Mouse (Mus musculus) embryonic facial prominence, embryonic 11.5 days (tissue): ENCODE results near the gene Dab1. TPM values are rescaled to one million over a fixed set of nuclear protein-coding genes. Genes with fewer than 3 reads are reported as not detected.

Experiments
- ATAC-seq: fragments of 200-750 bp; cut with Nextera tagmentation; replicated peaks from 2 replicates; pipeline ENCODE4 v1.8.0; 2017; ENCODE audit warnings: low read depth; ENCODE audit not compliant: insufficient number of reproducible peaks, low FRiP score, low TSS enrichment
- DNase-seq: peaks from one replicate; pipeline ENCODE4 v3.0.0-alpha.2; 2015; ENCODE audit warnings: low spot score
- H3K27ac ChIP-seq: fragments of 300-500 bp; sonication (generic); replicated peaks from 2 replicates; pipeline ENCODE4 v1.5.1; 2014; ENCODE audit warnings: mild to moderate bottlenecking, low read depth, low read length, control low read depth
- H3K27me3 ChIP-seq: fragments of 300-500 bp; sonication (generic); 2 replicates; pipeline ENCODE4 v1.6.1; 2014; ENCODE audit warnings: mild to moderate bottlenecking, low read length, moderate library complexity, mixed read lengths; ENCODE audit not compliant: control insufficient read depth, insufficient read depth
- H3K36me3 ChIP-seq: fragments of 300-500 bp; sonication (generic); replicated peaks from 2 replicates; pipeline ENCODE4 v1.6.1; 2014; ENCODE audit warnings: low read depth, mild to moderate bottlenecking, low read length, moderate library complexity, mixed read lengths; ENCODE audit not compliant: control insufficient read depth, insufficient read depth
- H3K4me1 ChIP-seq: fragments of 300-500 bp; sonication (generic); 2 replicates; pipeline ENCODE4 v1.6.1; 2014; ENCODE audit warnings: low read length, mixed read lengths; ENCODE audit not compliant: control insufficient read depth, insufficient read depth
- H3K4me2 ChIP-seq: fragments of 300-500 bp; sonication (generic); 2 replicates; pipeline ENCODE4 v1.6.1; 2014; ENCODE audit warnings: low read depth, mild to moderate bottlenecking, control low read depth, low read length, moderate library complexity
- H3K4me3 ChIP-seq: fragments of 300-500 bp; sonication (generic); 2 replicates; pipeline ENCODE4 v1.5.1; 2014; ENCODE audit warnings: low read depth, low read length, control low read depth
- H3K9ac ChIP-seq: fragments of 300-500 bp; sonication (generic); replicated peaks from 2 replicates; pipeline ENCODE4 v1.6.1; 2014; ENCODE audit warnings: mild to moderate bottlenecking, control low read depth, low read length
- H3K9me3 ChIP-seq: fragments of 300-500 bp; sonication (generic); replicated peaks from 2 replicates; pipeline ENCODE4 v1.6.1; 2016; ENCODE audit warnings: mild to moderate bottlenecking, low read length, inconsistent platforms, mixed read lengths; ENCODE audit not compliant: control insufficient read depth
- WGBS: fragments of 180-500 bp; shearing (Covaris S2); extraction: QIAGEN DNeasy Blood & Tissue Kit; methylation state at CpG from one replicate; pipeline ENCODE4 v1.1.7; 2014; 5-methylcytosine and 5-hydroxymethylcytosine counted together
- polyA plus RNA-seq: library from polyadenylated mRNA; unstranded; fragments of >200 nt; fragmentation: Nextera tagmentation; extraction: Ambion mirVana; gene quantifications from 2 replicates; pipeline ENCODE4 v1.2.1, GENCODE M21; 2014

The Dab1 gene
- polyA plus RNA-seq, 1 experiment from 2014 or later: 17.6 TPM

DNA sequence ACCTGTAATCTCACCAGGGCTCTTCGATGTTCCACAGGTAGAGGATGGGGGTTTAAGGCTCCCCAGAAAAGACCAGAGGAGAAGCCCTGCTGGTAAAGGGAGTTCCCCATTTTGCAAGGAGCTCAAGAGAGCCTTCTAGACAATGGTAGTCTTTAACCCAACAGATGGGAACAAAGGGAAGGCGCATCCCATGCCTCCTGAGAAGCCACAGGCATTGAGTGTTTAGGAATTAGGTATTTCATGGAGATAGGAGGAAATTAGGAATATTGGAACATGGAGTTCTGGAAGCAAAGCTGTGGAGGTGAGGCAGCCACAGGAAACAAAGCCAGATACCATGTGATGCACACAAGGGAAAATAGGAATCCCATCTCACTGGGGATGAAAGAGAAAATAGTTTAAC, 881.0 kb downstream of the Dab1 start:
- ATAC-seq (no peak), DNase-seq (no peak)
- H3K4me1 ChIP-seq: no peaks in the 10 kb centered on the region
- no peak overlapping the region for H3K9ac ChIP-seq
- WGBS: 81% methylated on average over 2 of the region's 2 CpGs
- H3K36me3 ChIP-seq: no peaks in the 10 kb centered on the region
- H3K9me3 ChIP-seq: no peaks in the 10 kb centered on the region
- H3K27ac ChIP-seq: no peak overlapping the region
- H3K4me3 ChIP-seq: no peak overlapping the region
- peaks cover 4% of the 10 kb centered on the region; the same call in 1 of the 2 replicates for H3K27me3 ChIP-seq
- H3K4me2 ChIP-seq: no peak overlapping the region

DNA sequence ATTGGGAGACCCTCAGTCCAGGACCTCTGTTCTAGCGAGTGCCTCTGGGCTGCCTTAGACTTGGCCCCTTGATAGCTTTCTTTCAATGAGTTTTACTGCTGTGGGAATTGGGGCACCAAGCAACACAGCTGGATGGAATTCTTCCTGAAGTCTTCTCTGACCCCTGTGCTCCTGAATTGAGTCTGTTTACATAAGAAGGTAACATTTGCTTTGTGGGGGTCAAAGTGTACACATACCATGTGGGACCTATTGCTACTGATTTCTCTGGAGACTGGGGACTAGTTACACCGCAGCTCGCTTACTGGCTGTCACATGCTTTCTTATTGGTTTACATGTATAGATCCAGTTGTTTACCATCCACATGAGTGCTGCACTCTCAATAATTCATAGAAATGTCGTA, 881.5 kb downstream of the Dab1 start:
- WGBS: 26% methylated on average over 4 of the region's 4 CpGs
- Histone ChIP-seq H3K4me3 (no peak overlapping the region), H3K36me3 (no peaks in the 10 kb centered on the region), H3K27me3 (peaks cover 4% of the 10 kb centered on the region; the same call in 1 of the 2 replicates), H3K27ac (no peak overlapping the region), H3K9ac (no peak overlapping the region), H3K4me1 (no peaks in the 10 kb centered on the region), H3K9me3 (no peaks in the 10 kb centered on the region), H3K4me2 (no peak overlapping the region)
- no peak for ATAC-seq
- DNase-seq: peak; percentile 53

DNA sequence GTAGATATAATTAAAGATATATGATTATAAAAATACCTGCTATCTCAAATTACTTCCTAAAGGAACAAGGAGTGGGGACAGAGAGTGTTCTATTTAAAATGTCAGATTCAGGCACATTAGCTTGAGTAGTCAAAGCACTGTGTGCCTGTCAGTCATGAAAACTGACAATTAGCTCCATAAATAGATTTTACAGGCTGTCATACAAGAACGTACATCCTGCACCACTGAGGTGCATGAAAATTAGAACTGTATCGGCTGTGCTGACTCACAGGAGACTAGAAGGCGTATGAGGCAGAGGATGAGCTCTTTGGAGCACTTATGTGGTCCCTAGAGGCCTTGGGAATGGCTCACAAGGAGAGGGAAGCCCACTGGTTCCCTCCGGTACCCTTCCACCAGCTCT, 882.1 kb downstream of the Dab1 start:
- no peaks in the 10 kb centered on the region for H3K36me3 ChIP-seq
- no peak overlapping the region for H3K9ac ChIP-seq
- WGBS: 40% methylated on average over 4 of the region's 4 CpGs
- no peaks in the 10 kb centered on the region for H3K4me1 ChIP-seq
- ATAC-seq (no peak), DNase-seq (no peak)
- no peak overlapping the region for H3K27ac ChIP-seq
- H3K4me3 ChIP-seq: no peak overlapping the region
- H3K4me2 ChIP-seq: no peak overlapping the region
- no peaks in the 10 kb centered on the region for H3K9me3 ChIP-seq
- peaks cover 4% of the 10 kb centered on the region; the same call in 1 of the 2 replicates for H3K27me3 ChIP-seq

- Histone ChIP-seq H3K9ac (no peak overlapping the region), H3K4me3 (no peak overlapping the region), H3K9me3 (no peaks in the 10 kb centered on the region), H3K27me3 (peaks cover 5% of the 10 kb centered on the region; the same call in 1 of the 2 replicates), H3K27ac (no peak overlapping the region), H3K4me2 (no peak overlapping the region), H3K36me3 (no peaks in the 10 kb centered on the region), H3K4me1 (no peaks in the 10 kb centered on the region)
- ATAC-seq (no peak), DNase-seq (no peak)
These were observed 885.8 kb downstream of the Dab1 start for GRCm38 (mm10) chr4:104504916-104505315.

DNA sequence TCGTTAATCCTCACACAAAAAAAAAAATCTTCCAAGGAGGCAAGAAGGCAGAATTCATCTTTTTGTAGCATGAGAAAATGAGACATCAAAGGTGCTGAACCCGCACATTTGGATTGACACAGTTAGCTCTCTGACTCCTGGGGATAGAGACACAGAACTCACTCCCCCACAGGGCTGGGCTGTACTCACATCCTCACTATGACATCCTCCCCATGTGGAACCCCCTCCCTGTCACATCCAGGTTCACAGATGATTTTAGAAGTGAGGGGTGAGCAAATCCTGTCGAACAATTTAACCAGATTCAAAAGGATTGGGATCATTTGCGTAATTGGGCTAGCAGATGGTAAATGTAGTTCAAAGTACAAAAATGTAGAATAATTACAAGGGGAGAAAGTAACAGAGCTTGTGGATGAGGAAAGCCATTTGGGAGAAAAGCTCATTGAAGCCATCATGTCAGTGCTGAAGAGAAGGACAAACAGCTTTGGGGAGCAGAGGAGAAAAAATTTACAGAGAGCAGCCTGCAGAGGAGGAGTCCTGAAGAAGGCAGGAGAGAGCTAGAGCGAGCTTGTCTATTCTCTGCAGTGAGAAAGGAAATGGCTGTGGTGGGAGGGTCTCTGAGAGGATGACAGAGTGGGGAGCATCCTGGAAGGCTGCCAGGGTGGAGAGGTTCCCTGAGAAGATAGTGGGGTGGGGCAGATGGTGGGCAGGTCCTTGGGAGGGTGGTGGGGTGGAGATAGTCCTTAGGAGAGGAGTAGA, 890.2 kb downstream of the Dab1 start:
- H3K27me3 ChIP-seq: 0 out of 2 replicates have a peak, but pooled peaks cover 2% of the 10 kb centered on the region
- DNase-seq: no peak
- H3K4me2 ChIP-seq: no peak overlapping the region
- no peak overlapping the region for H3K4me3 ChIP-seq
- H3K9ac ChIP-seq: no peak overlapping the region
- H3K4me1 ChIP-seq: no peaks in the 10 kb centered on the region
- WGBS: 67% methylated on average over 5 of the region's 5 CpGs
- no peaks in the 10 kb centered on the region for H3K9me3 ChIP-seq
- no peak overlapping the region for H3K27ac ChIP-seq
- ATAC-seq: no peak
- H3K36me3 ChIP-seq: no peaks in the 10 kb centered on the region

DNA sequence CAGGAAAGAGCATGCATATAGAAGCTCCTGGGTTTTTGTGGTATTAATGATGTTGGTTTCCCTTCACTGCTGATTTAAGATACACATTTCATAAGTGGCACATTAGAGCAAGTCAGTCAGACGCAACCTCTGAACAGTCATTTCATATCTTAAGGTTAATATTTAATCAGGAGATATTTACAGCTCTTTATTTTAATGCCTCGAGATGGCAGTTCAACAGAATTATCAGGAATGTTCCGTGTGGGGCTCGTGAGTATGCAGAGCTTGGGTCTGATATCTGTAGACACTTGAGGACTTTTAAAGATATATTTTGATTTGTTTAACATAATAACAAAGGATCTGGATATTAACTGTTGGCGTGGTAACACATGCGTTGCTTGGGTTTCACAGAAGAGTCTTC, 892.7 kb downstream of the Dab1 start:
- H3K9ac ChIP-seq: no peak overlapping the region
- H3K27ac ChIP-seq: no peak overlapping the region
- 91% methylated on average over 6 of the region's 6 CpGs for WGBS
- no peak overlapping the region for H3K4me3 ChIP-seq
- no peaks in the 10 kb centered on the region for H3K36me3 ChIP-seq
- 0 out of 2 replicates have a peak, but pooled peaks cover 2% of the 10 kb centered on the region for H3K27me3 ChIP-seq
- no peak overlapping the region for H3K4me2 ChIP-seq
- DNase-seq: no peak
- H3K9me3 ChIP-seq: no peaks in the 10 kb centered on the region
- ATAC-seq: no peak
- no peaks in the 10 kb centered on the region for H3K4me1 ChIP-seq

DNA sequence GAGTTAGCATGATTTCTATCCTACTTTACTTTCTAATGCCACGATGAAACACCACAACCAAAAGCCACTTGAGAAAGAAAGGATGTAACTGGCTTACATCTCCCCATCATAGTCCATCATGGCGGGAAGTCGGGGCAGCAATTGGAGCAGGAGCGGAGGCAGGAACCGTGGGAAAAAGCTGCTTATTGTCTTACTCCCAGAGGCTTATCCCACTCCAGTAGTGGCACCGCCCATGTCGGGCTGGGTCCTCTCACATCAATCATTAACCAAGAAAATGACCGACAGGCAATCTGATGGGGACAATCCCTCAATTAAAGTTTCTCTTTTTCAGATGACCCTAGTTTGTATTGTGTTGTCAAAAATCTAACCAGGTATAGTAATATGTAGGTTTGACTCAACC, 893.4 kb downstream of the Dab1 start:
- WGBS: 80% methylated on average over 8 of the region's 8 CpGs
- ATAC-seq: no peak
- no peak for DNase-seq
- H3K27me3 ChIP-seq: 0 out of 2 replicates have a peak, but pooled peaks cover 2% of the 10 kb centered on the region
- no peak overlapping the region for H3K4me2 ChIP-seq
- no peak overlapping the region for H3K9ac ChIP-seq
- H3K9me3 ChIP-seq: no peaks in the 10 kb centered on the region
- H3K4me1 ChIP-seq: no peaks in the 10 kb centered on the region
- no peak overlapping the region for H3K27ac ChIP-seq
- no peaks in the 10 kb centered on the region for H3K36me3 ChIP-seq
- H3K4me3 ChIP-seq: no peak overlapping the region

GRCm38 (mm10) chr4:104513622-104514021, 894.5 kb downstream of the Dab1 start:
- Histone ChIP-seq H3K9me3 (no peaks in the 10 kb centered on the region), H3K9ac (no peak overlapping the region), H3K27ac (no peak overlapping the region), H3K36me3 (no peaks in the 10 kb centered on the region), H3K4me3 (no peak overlapping the region), H3K4me2 (no peak overlapping the region), H3K27me3 (no peaks in the 10 kb centered on the region), H3K4me1 (no peaks in the 10 kb centered on the region)
- ATAC-seq (no peak), DNase-seq (no peak)
- 70% methylated on average over 7 of the region's 7 CpGs for WGBS
